Mouse (Mus musculus): Measurements from ENCODE around the gene Cfl2. TPM values are rescaled to one million over a fixed set of nuclear protein-coding genes. Genes with fewer than 3 reads are reported as not detected.

The Cfl2 gene
- polyA plus RNA-seq (2017; shearing (Covaris generic)) = 36.7 TPM

GRCm38 (mm10) chr12:54862606-54863535 lies at the start of gene Cfl2:
Gene Cfl2, minus strand, starts transcription at chr12:54862877.

Other genes starting within 250 kb of the Cfl2 start
- 108 TPM for gene Sptssa, start 206.3 kb downstream of the Cfl2 start, polyA plus RNA-seq (2017; shearing (Covaris generic))
- 71.6 TPM for gene Eapp, start 167.0 kb downstream of the Cfl2 start, polyA plus RNA-seq (2017; shearing (Covaris generic))
- 88.4 TPM for gene Snx6, start 67.2 kb downstream of the Cfl2 start, polyA plus RNA-seq (2017; shearing (Covaris generic))
- not detected for gene Gm20403, start 123.7 kb upstream of the Cfl2 start, polyA plus RNA-seq (2017; shearing (Covaris generic))
- gene Baz1a, start 151.5 kb upstream of the Cfl2 start, polyA plus RNA-seq (2017; shearing (Covaris generic)) = 105 TPM
- gene 2700097O09Rik, start 217.2 kb upstream of the Cfl2 start, polyA plus RNA-seq (2017; shearing (Covaris generic)) = 21.0 TPM
- gene Srp54a, start 217.4 kb upstream of the Cfl2 start, polyA plus RNA-seq (2017; shearing (Covaris generic)) = 177 TPM

Measured in naive thymus-derived CD4-positive, alpha-beta T cell, adult 5 months (primary cell).